Mouse (Mus musculus): ENCODE data around the gene Gse1. TPM values are rescaled to one million over a fixed set of nuclear protein-coding genes. Genes with fewer than 3 reads are reported as not detected.
A peak's percentile ranks its signal among the peaks of the same experiment; 100 is the strongest.

Gene Gse1
- polyA plus RNA-seq, 1 experiment from 2014 or later, result 20.7 TPM

DNA sequence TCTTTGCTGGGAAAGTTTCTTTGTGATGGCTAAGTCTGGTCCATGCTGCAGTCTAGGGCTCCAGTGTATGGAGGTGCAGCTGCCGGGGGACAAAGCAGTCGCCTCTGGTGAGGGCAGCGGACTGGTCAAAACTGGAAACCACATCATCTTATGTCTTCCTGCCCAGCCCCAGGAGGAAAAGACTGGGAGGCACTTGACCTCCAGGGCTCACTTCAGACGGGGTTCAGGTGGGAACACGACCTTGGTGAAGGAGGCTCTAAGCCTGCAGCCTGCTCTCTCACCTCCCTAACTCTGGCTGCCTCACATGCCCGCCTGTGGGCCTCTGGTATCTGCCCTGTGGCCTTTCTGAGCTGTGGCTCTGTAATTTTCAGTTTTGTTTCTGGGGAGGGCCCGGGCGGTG, 305.8 kb downstream of the Gse1 start:
- DNase-seq (ENCODE audit: low spot score, missing footprints), result no peak

DNA sequence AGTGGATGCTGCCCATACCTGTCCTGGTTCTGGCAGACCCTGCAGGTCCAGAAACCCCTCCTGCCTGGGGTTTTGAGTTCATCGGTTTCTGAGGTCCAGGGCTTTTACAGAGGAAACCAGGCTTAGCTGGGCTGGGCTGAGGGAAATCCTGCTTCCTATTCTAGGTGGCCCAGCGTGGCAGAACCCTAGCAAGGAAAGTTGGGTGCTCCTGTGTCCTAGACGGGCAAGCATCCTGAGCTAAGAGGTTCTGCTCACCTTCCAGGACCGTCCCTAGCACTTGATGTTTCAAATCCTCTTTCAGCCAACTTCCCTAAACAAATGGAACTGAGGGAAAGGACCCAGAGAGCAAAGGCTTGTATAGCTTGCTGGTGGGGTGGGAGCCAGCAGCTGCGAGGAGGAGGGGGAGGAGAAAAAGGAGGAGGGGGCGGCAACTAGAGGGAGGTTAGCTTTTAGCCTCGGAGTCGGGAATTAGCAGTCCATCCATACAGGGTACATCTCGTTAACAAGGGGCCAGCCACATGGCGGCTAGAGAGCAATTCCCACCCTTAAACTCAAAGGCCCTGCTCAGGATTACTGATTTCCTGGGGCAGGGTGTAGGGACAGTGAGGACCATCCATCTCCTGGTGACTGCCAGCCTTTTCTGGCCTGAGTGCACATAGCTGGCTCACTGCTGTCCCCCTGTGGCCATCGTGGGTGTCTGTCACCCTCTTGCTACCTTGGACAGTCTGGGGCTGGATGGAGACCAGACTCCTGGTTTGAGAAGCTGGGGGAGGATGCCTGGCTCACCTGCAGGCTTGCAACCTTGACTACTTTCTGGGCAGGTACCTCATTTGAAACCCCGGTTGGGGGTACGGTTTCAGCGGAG, 306.5 kb downstream of the Gse1 start:
- peak; percentile 96 for DNase-seq (ENCODE audit: low spot score, missing footprints)

More for the DNA sequence above, 305.8 kb downstream of the Gse1 start:
- ATAC-seq (ENCODE audit: low FRiP score), result no peak
- H3K9ac ChIP-seq (ENCODE audit: low read length), result peak overlapping the region; percentile 46
- no peaks in the 10 kb centered on the region for H3K9me3 ChIP-seq (ENCODE audit: control insufficient read depth, low read length)
- WGBS, result 27% methylated on average over 8 of the region's 8 CpGs
- H3K27ac ChIP-seq (ENCODE audit: low read depth, low read length), result peak overlapping the region; percentile 62
- H3K4me3 ChIP-seq (ENCODE audit: low read depth, low read length), result no peak overlapping the region
- H3K27me3 ChIP-seq (ENCODE audit: control insufficient read depth, insufficient read depth, low read length), result peaks cover 15% of the 10 kb centered on the region; the same call in 1 of the 2 replicates
- peak overlapping the region; percentile 6; the same call in 1 of the 2 replicates for H3K4me2 ChIP-seq
- H3K4me1 ChIP-seq (ENCODE audit: control insufficient read depth, insufficient read depth, low read length), result peaks cover 75% of the 10 kb centered on the region
- no peaks in the 10 kb centered on the region for H3K36me3 ChIP-seq (ENCODE audit: control insufficient read depth, insufficient read depth, low read length)

DNA sequence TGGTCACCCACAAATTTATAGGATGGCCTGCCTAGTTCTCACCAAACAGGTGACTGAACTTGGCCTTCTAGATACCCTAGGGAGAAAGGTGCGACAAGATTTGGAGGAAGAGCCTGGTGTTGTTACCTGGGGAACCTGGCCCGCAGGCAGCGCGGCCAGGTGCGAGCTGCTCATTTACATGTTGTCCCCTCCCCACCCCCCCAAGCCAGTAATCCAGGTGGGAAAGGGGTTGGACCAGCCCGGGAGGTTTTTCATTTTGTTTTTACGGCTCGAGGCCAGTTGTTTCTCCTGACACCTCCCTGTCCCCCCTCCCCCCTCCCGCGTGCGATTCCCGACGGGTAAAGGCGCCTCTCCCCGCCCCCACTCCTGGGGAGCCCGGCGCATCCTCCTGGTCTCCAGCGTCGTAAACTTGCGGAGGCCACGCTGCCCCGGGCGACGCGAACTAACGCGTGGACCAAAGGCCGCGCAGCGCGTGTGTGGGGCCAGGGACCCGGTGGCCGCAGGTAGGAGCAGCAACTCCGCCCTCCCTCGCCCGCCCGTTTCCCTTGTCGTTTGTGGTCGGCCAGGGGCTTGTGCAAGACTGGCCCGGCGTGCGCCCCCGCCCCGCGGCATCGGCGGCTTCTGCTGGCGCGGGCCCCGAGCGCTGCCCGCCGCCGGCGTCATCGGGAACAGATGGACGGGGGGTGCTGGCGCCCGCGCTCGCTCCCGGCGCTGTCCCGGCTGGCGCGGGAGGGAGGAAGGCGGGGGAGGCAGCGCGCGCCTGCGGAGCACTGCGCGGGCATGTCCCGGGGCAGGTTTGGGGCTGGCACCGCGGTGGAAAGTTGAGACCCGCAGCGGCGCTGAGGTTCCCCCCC, 307.4 kb downstream of the Gse1 start:
- ATAC-seq (ENCODE audit: low FRiP score) (no peak), DNase-seq (ENCODE audit: low spot score, missing footprints) (peak; percentile 96)
- Histone ChIP-seq H3K27ac (ENCODE audit: low read depth, low read length) (peak overlapping the region; percentile 95), H3K4me2 (peak overlapping the region; percentile 92), H3K4me3 (ENCODE audit: low read depth, low read length) (peak overlapping the region; percentile 67), H3K4me1 (ENCODE audit: control insufficient read depth, insufficient read depth, low read length) (peaks cover 88% of the 10 kb centered on the region), H3K27me3 (ENCODE audit: control insufficient read depth, insufficient read depth, low read length) (peaks cover 15% of the 10 kb centered on the region; the same call in 1 of the 2 replicates), H3K9ac (ENCODE audit: low read length) (peak overlapping the region; percentile 78), H3K36me3 (ENCODE audit: control insufficient read depth, insufficient read depth, low read length) (no peaks in the 10 kb centered on the region), H3K9me3 (ENCODE audit: control insufficient read depth, low read length) (no peaks in the 10 kb centered on the region)
- WGBS, result under 1% methylated on average over 68 of the region's 79 CpGs

More for the DNA sequence above, 306.5 kb downstream of the Gse1 start:
- ATAC-seq (ENCODE audit: low FRiP score), result peak; percentile 51; the same call in 1 of the 2 replicates
- Histone ChIP-seq H3K4me3 (ENCODE audit: low read depth, low read length) (no peak overlapping the region), H3K27me3 (ENCODE audit: control insufficient read depth, insufficient read depth, low read length) (peaks cover 15% of the 10 kb centered on the region; the same call in 1 of the 2 replicates), H3K36me3 (ENCODE audit: control insufficient read depth, insufficient read depth, low read length) (no peaks in the 10 kb centered on the region), H3K4me2 (peak overlapping the region; percentile 92), H3K9ac (ENCODE audit: low read length) (peak overlapping the region; percentile 46), H3K27ac (ENCODE audit: low read depth, low read length) (peak overlapping the region; percentile 62), H3K9me3 (ENCODE audit: control insufficient read depth, low read length) (no peaks in the 10 kb centered on the region), H3K4me1 (ENCODE audit: control insufficient read depth, insufficient read depth, low read length) (peaks cover 79% of the 10 kb centered on the region)
- 4% methylated on average over 14 of the region's 14 CpGs for WGBS

DNA sequence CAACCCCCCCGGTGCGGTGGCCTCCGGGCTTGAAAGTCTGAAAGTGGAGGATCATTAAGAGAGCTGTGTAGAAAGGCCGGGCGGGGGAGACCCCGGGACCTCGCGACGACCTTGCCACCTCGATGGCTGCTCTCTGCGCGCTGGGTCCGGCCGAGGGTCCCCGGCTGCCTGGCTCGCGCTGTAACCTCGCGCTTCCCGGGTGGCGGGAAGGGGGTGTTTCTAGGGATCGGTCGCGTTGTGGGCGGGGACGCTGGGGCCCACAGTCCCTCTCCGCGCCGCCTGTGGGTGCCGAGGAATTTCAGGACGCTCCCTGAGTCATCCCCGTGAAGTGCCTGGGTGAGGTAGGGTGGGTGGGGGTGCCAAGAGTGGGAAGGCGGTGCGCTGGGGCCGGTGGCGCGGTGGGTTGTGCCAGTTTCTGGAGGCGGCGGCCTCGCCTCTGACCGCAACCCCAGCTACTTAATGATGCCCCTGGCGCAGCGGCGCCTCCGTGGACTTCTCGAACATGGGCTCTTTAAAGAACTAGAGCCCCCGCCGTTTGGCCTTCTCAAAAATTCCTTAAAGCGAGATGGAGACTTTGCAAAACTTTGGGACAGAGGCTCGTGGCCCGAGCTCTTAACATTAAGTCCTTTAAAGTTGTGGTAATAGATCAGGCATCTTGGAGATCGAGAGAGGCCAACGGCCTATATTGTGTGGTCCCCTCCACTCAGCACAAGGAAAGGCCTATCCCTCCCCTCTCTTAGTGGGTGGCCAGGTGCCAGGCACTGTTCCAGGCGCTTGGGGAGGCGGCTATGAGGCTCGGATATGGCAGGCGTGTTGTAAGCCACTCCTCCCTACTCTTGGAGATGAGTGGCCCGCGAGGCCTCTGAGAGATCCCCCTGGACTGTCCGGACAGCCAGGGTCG, 308.3 kb downstream of the Gse1 start:
- Histone ChIP-seq H3K4me3 (ENCODE audit: low read depth, low read length) (peak overlapping the region; percentile 67), H3K4me1 (ENCODE audit: control insufficient read depth, insufficient read depth, low read length) (peaks cover 85% of the 10 kb centered on the region), H3K27me3 (ENCODE audit: control insufficient read depth, insufficient read depth, low read length) (peaks cover 15% of the 10 kb centered on the region; the same call in 1 of the 2 replicates), H3K27ac (ENCODE audit: low read depth, low read length) (peak overlapping the region; percentile 95), H3K9ac (ENCODE audit: low read length) (peak overlapping the region; percentile 78), H3K4me2 (peak overlapping the region; percentile 92), H3K9me3 (ENCODE audit: control insufficient read depth, low read length) (no peaks in the 10 kb centered on the region), H3K36me3 (ENCODE audit: control insufficient read depth, insufficient read depth, low read length) (no peaks in the 10 kb centered on the region)
- ATAC-seq (ENCODE audit: low FRiP score) (peak; percentile 17), DNase-seq (ENCODE audit: low spot score, missing footprints) (peak; percentile 92)
- under 1% methylated on average over 60 of the region's 61 CpGs for WGBS

DNA sequence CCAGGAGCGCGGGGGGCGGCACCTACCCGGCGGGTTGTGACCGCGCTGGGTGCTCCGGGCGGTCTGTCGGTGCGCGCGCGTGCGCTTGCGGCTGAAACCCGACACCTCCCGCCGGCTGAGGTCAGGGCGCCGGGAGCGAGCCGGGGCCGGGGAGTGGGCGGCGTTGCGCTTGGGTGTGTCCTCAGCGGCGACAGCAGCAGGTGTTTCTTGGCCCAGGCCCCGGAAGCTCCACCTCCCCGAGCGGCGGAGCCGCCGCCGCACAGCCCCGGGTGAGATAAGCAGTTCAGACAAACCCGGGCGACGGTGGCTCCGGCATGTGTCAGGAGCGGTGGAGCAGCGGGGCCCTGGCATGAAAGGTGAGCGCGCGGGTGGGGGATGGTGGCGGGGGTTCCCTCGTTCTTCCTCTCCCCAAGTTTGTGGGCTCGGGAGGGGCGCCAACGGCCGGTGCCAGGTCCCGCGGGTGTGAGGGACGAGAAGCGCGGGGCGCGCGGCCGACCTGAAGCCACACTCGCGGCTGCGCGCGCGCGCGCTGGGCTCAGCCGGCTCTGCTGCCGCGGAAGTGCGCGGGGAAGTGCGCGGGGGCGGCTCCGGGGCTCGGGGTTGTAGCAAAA, 309.1 kb downstream of the Gse1 start:
- H3K4me3 ChIP-seq (ENCODE audit: low read depth, low read length), result peak overlapping the region; percentile 67
- no peaks in the 10 kb centered on the region for H3K36me3 ChIP-seq (ENCODE audit: control insufficient read depth, insufficient read depth, low read length)
- no peaks in the 10 kb centered on the region for H3K9me3 ChIP-seq (ENCODE audit: control insufficient read depth, low read length)
- under 1% methylated on average over 69 of the region's 79 CpGs for WGBS
- H3K4me1 ChIP-seq (ENCODE audit: control insufficient read depth, insufficient read depth, low read length), result peaks cover 84% of the 10 kb centered on the region
- DNase-seq (ENCODE audit: low spot score, missing footprints) (peak; percentile 97), ATAC-seq (ENCODE audit: low FRiP score) (peak; percentile 22)
- peak overlapping the region; percentile 95 for H3K27ac ChIP-seq (ENCODE audit: low read depth, low read length)
- peaks cover 15% of the 10 kb centered on the region; the same call in 1 of the 2 replicates for H3K27me3 ChIP-seq (ENCODE audit: control insufficient read depth, insufficient read depth, low read length)
- peak overlapping the region; percentile 92 for H3K4me2 ChIP-seq
- peak overlapping the region; percentile 78 for H3K9ac ChIP-seq (ENCODE audit: low read length)

DNA sequence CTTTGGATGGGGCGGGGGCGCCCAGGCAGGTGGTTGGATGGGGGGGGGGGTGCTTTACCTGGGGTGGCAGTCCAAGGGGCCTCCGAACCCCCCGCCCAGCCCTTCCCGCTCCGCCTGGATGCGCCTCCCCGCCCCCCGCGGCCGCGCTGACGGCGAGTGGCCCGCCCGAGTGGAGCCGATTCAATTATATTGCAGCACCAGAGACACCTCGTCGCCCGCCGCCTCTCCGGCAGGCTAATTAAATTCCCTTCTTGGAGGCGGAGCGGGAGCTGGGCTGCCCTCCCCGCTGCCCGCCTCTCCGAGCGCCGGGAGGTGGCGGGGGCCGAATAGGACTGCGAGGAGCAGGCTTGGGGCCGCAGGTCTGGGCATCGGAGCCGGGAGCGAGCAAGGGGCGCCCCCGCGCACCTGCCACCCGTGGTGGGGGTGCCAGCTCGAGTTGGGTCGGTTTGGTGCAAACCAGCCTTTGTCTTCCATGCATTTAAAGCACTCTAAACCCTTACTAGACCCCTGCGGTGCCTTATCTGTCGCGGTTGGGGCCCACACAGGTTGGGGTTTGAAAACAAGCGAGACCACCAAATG, 309.7 kb downstream of the Gse1 start:
- Histone ChIP-seq H3K9me3 (ENCODE audit: control insufficient read depth, low read length) (no peaks in the 10 kb centered on the region), H3K9ac (ENCODE audit: low read length) (peak overlapping the region; percentile 78), H3K27ac (ENCODE audit: low read depth, low read length) (peak overlapping the region; percentile 95), H3K4me2 (peak overlapping the region; percentile 92), H3K27me3 (ENCODE audit: control insufficient read depth, insufficient read depth, low read length) (peaks cover 15% of the 10 kb centered on the region; the same call in 1 of the 2 replicates), H3K4me3 (ENCODE audit: low read depth, low read length) (peak overlapping the region; percentile 67), H3K4me1 (ENCODE audit: control insufficient read depth, insufficient read depth, low read length) (peaks cover 84% of the 10 kb centered on the region), H3K36me3 (ENCODE audit: control insufficient read depth, insufficient read depth, low read length) (no peaks in the 10 kb centered on the region)
- no peak for DNase-seq (ENCODE audit: low spot score, missing footprints)
- ATAC-seq (ENCODE audit: low FRiP score), result peak; percentile 51
- WGBS, result under 1% methylated on average over 44 of the region's 46 CpGs

DNA sequence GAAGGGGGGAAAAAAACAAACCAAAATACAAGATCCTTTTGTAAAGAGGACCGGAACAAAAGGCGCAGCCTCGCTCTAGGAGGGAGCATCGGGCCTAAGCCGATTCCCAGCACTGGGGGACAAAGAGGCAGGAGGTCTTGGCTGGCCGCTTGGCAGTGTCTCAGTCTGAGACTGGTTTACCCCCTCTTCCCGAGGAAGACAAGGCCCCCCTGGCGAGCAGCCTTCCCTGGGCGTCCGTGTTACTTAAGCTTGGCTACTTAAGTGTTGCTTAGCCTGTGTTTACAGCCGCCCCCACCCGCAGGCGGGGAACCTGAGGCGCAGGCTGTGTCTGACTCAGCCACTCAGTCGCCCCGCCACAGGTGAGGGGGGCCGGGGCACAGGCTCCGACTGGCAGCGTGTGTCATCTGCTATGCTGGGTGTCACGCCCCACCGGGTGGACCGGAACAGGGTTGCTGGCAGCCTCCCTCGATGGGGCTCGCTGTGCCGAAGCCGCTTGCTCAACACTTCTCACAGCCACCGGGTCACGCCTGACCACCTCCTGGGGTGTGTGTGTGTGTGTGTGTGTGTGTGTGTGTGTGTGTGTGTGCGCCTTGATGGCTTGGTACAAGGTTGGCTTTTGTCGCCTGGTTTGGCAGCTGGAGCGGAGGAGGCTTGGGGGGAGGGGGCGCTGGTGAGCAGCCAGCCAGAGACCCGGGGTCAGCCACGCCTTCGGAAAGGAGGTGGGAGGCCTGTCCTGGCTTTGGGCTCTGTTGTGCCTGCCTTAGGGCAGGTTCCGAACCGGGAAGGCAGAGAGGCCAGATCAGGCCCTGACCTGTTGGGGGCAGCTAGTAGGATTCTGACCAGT, 310.4 kb downstream of the Gse1 start:
- H3K27me3 ChIP-seq (ENCODE audit: control insufficient read depth, insufficient read depth, low read length), result peaks cover 13% of the 10 kb centered on the region; the same call in 1 of the 2 replicates

More for the DNA sequence above, 310.4 kb downstream of the Gse1 start:
- peak overlapping the region; percentile 67 for H3K4me3 ChIP-seq (ENCODE audit: low read depth, low read length)
- H3K36me3 ChIP-seq (ENCODE audit: control insufficient read depth, insufficient read depth, low read length), result no peaks in the 10 kb centered on the region
- DNase-seq (ENCODE audit: low spot score, missing footprints) (peak; percentile 98), ATAC-seq (ENCODE audit: low FRiP score) (peak; percentile 39)
- peak overlapping the region; percentile 78 for H3K9ac ChIP-seq (ENCODE audit: low read length)
- peak overlapping the region; percentile 95 for H3K27ac ChIP-seq (ENCODE audit: low read depth, low read length)
- under 1% methylated on average over 37 of the region's 37 CpGs for WGBS
- H3K4me1 ChIP-seq (ENCODE audit: control insufficient read depth, insufficient read depth, low read length), result peaks cover 84% of the 10 kb centered on the region
- peak overlapping the region; percentile 92 for H3K4me2 ChIP-seq
- no peaks in the 10 kb centered on the region for H3K9me3 ChIP-seq (ENCODE audit: control insufficient read depth, low read length)
